Comparison of ENCODE assay signal across 7 mouse cellular contexts in genomic region chr5:115488841-115489698, GRCm38 (mm10). TPM values are rescaled to one million over a fixed set of nuclear protein-coding genes. Genes with fewer than 3 reads are reported as not detected.
A peak's percentile ranks its signal among the peaks of the same experiment; 100 is the strongest.
DNase-seq lines count a peak whose midpoint lies in the region; ATAC-seq lines count a peak whose summit lies in the region.

No protein-coding gene starts in this region.

- WGBS in intestine, embryonic 15.5 days, result under 1% methylated on average over 39 of the region's 39 CpGs
- WGBS in midbrain, embryonic 12.5 days, result under 1% methylated on average over 39 of the region's 39 CpGs

- H3K4me3 ChIP-seq in intestine, embryonic 15.5 days (replicated peaks), result peak overlapping the region; percentile 27
- H3K4me3 ChIP-seq in midbrain, embryonic 12.5 days, result peak overlapping the region; percentile 36

- intact Hi-C loops in left cerebral cortex, postnatal 36 days (cut with DNase I), result no loop called here

- no peaks in the 10 kb centered on the region for H3K27me3 ChIP-seq in intestine, embryonic 15.5 days (replicated peaks)
- H3K27me3 ChIP-seq in midbrain, embryonic 12.5 days, result peaks cover 9% of the 10 kb centered on the region

- peak; percentile 64 to 73 for DNase-seq in adrenal gland, adult 18-20 months (ENCODE audit: low spot score in 2 of 2)
- DNase-seq in embryo, embryonic 10.5 days (ENCODE audit: low spot score), result peak; percentile 95
- peak; percentile 68 for DNase-seq in gastrocnemius, postnatal 25 days
- peak; percentile 78 to 84 for DNase-seq in left cerebral cortex, postnatal 36 days (ENCODE audit: low spot score in 2 of 2)
- DNase-seq in spleen, adult 12 weeks (ENCODE audit: low spot score), result peak; percentile 82

- H3K9me3 ChIP-seq in intestine, embryonic 15.5 days, result no peaks in the 10 kb centered on the region
- H3K9me3 ChIP-seq in midbrain, embryonic 12.5 days, result no peaks in the 10 kb centered on the region

- peak overlapping the region; percentile 61 for H3K9ac ChIP-seq in intestine, embryonic 15.5 days
- peak overlapping the region; percentile 69 for H3K9ac ChIP-seq in midbrain, embryonic 12.5 days (replicated peaks)

- H3K27ac ChIP-seq in intestine, embryonic 15.5 days, result peak overlapping the region; percentile 100
- H3K27ac ChIP-seq in midbrain, embryonic 12.5 days (replicated peaks), result peak overlapping the region; percentile 100

- H3K4me2 ChIP-seq in intestine, embryonic 15.5 days (replicated peaks), result peak overlapping the region; percentile 66
- H3K4me2 ChIP-seq in midbrain, embryonic 12.5 days (replicated peaks), result peak overlapping the region; percentile 56

- ATAC-seq in intestine, embryonic 15.5 days, result peak; percentile 78
- ATAC-seq in midbrain, embryonic 12.5 days (ENCODE audit: low FRiP score, low read depth), result peak; percentile 62

- peaks cover 27% of the 10 kb centered on the region for H3K4me1 ChIP-seq in intestine, embryonic 15.5 days (replicated peaks)
- peaks cover 26% of the 10 kb centered on the region for H3K4me1 ChIP-seq in midbrain, embryonic 12.5 days

- no peaks in the 10 kb centered on the region for H3K36me3 ChIP-seq in intestine, embryonic 15.5 days
- no peaks in the 10 kb centered on the region for H3K36me3 ChIP-seq in midbrain, embryonic 12.5 days

RNA-seq across cellular contexts. Expression of gene Sirt4, which starts 4.5 kb away (rescaled TPM):
- total RNA-seq in adrenal gland, adult 18-20 months (2021), result 10 to 100 TPM; 18.1 to 21.2 TPM
- total RNA-seq in gastrocnemius, postnatal 25 days (2021), result 10 to 100 TPM; 13.8 to 14.1 TPM
- 18.6 and 19.8 TPM in 2 replicates for polyA plus RNA-seq in intestine, embryonic 15.5 days (2015; fragmentation: Nextera tagmentation; extraction: Ambion mirVana)
- 10 to 100 TPM; 19.7 to 51.7 TPM for total RNA-seq in left cerebral cortex, postnatal 36 days (2021)
- polyA plus RNA-seq in midbrain, embryonic 12.5 days (2016; fragmentation: Nextera tagmentation; extraction: Ambion mirVana), result 24.2 and 26.2 TPM in 2 replicates

RNA-seq across cellular contexts. Expression of gene Pxn, which starts 17.4 kb away (rescaled TPM):
- 10 to 100 TPM; 34.1 to 42.2 TPM for total RNA-seq in adrenal gland, adult 18-20 months (2021)
- total RNA-seq in gastrocnemius, postnatal 25 days (2021), result 10 to 100 TPM; 70.0 to 78.1 TPM
- 56.9 and 58.2 TPM in 2 replicates for polyA plus RNA-seq in intestine, embryonic 15.5 days (2015; fragmentation: Nextera tagmentation; extraction: Ambion mirVana)
- 10 to 100 TPM; 15.1 to 24.7 TPM for total RNA-seq in left cerebral cortex, postnatal 36 days (2021)
- 24.0 and 27.2 TPM in 2 replicates for polyA plus RNA-seq in midbrain, embryonic 12.5 days (2016; fragmentation: Nextera tagmentation; extraction: Ambion mirVana)

RNA-seq across cellular contexts. Expression of gene Pla2g1b, which starts 23.0 kb away (rescaled TPM):
- not detected for total RNA-seq in adrenal gland, adult 18-20 months (2021)
- total RNA-seq in gastrocnemius, postnatal 25 days (2021), result not detected
- 2.1 and 2.9 TPM in 2 replicates for polyA plus RNA-seq in intestine, embryonic 15.5 days (2015; fragmentation: Nextera tagmentation; extraction: Ambion mirVana)
- not detected for total RNA-seq in left cerebral cortex, postnatal 36 days (2021)
- polyA plus RNA-seq in midbrain, embryonic 12.5 days (2016; fragmentation: Nextera tagmentation; extraction: Ambion mirVana), result not detected in 2 replicates

RNA-seq across cellular contexts. Expression of gene Msi1, which starts 59.7 kb away (rescaled TPM):
- 10 to 100 TPM; 12.4 to 20.8 TPM for total RNA-seq in adrenal gland, adult 18-20 months (2021)
- total RNA-seq in gastrocnemius, postnatal 25 days (2021), result under 1 TPM; 0.29 to 0.61 TPM
- 8.7 and 10.4 TPM in 2 replicates for polyA plus RNA-seq in intestine, embryonic 15.5 days (2015; fragmentation: Nextera tagmentation; extraction: Ambion mirVana)
- total RNA-seq in left cerebral cortex, postnatal 36 days (2021), result 10 to 100 TPM; 46.9 to 51.3 TPM
- polyA plus RNA-seq in midbrain, embryonic 12.5 days (2016; fragmentation: Nextera tagmentation; extraction: Ambion mirVana), result 211 and 227 TPM in 2 replicates

Comparison
In these comparisons a context has a peak if more than half of its experiments do, and no peak if none do; other contexts are left out.
1. Peak in every context shown above with its lines: DNase-seq, ATAC-seq, H3K4me3 ChIP-seq and H3K27ac ChIP-seq.